Mouse (Mus musculus) lung, postnatal 0 days (tissue): ENCODE data around the gene 9330182L06Rik.

Source experiments
- CTCF ChIP-seq: IDR thresholded peaks from 2 replicates; pipeline ENCODE4 v1.5.1; 2016; ENCODE audit warnings: antibody characterized with exemption, mild to moderate bottlenecking
- EP300 ChIP-seq: IDR thresholded peaks from 2 replicates; pipeline ENCODE4 v1.6.1; 2016; ENCODE audit warnings: antibody characterized with exemption, mild to moderate bottlenecking, control low read depth

DNA sequence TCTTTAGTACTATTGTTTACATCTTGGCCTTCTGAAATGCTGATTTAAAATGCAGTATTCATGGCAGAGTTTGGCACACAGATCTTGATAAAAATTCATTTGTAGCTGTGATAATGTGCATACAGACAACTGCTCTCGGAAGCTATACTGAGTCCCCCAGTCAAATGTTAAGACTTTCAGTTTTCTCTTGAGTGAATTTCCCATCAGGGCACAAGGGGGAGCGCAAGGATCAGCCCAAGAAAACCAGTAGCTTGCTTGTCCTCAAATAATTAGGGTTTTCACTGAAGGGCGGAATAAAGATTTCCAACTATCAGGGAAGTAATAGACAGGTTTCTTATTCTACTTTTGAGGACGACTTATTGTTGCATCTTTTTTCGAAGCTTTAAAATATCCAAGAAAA is 183.7 kb downstream of the 9330182L06Rik start:
- TF ChIP-seq CTCF (no peak), EP300 (no peak)
